Mouse (Mus musculus) liver, embryonic 16.5 days (tissue): Measurements from ENCODE around the gene Nacc2. TPM values are rescaled to one million over a fixed set of nuclear protein-coding genes. Genes with fewer than 3 reads are reported as not detected.

Experiments used
- ATAC-seq: fragments of 200-750 bp; cut with Nextera tagmentation; 2 replicates; pipeline ENCODE4 v1.8.0; 2017; ENCODE audit warnings: low read depth, mild to moderate bottlenecking, moderate number of reproducible peaks, moderate library complexity
- H3K27ac ChIP-seq: fragments of 300-500 bp; sonication (generic); 2 replicates; pipeline ENCODE4 v1.5.1; 2014; ENCODE audit warnings: mild to moderate bottlenecking, low read length
- H3K27me3 ChIP-seq: fragments of 300-500 bp; sonication (generic); 2 replicates; pipeline ENCODE4 v1.6.1; 2014; ENCODE audit warnings: low read depth, low read length, mixed read lengths; ENCODE audit not compliant: control insufficient read depth, insufficient read depth
- H3K36me3 ChIP-seq: fragments of 300-500 bp; sonication (generic); 2 replicates; pipeline ENCODE4 v1.6.1; 2014; ENCODE audit warnings: mild to moderate bottlenecking; ENCODE audit not compliant: control insufficient read depth, insufficient read depth
- H3K4me1 ChIP-seq: fragments of 300-500 bp; sonication (generic); 2 replicates; pipeline ENCODE4 v1.6.1; 2014; ENCODE audit warnings: low read depth, low read length, mixed read lengths; ENCODE audit not compliant: control insufficient read depth
- H3K4me2 ChIP-seq: fragments of 300-500 bp; sonication (generic); 2 replicates; pipeline ENCODE4 v1.6.1; 2014; ENCODE audit warnings: low read depth, low read length, mixed read lengths
- H3K4me3 ChIP-seq: fragments of 300-500 bp; sonication (generic); 2 replicates; pipeline ENCODE4 v1.5.1; 2014; ENCODE audit warnings: low read depth, mild to moderate bottlenecking, low read length
- H3K9ac ChIP-seq: fragments of 300-500 bp; sonication (generic); 2 replicates; pipeline ENCODE4 v1.6.1; 2014; ENCODE audit warnings: low read depth, low read length
- H3K9me3 ChIP-seq: fragments of 300-500 bp; sonication (generic); replicated peaks from 2 replicates; pipeline ENCODE4 v1.6.1; 2016; ENCODE audit warnings: low read length; ENCODE audit not compliant: control insufficient read depth
- WGBS: fragments of 180-500 bp; shearing (Covaris S2); extraction: QIAGEN DNeasy Blood & Tissue Kit; methylation state at CpG from one replicate; pipeline ENCODE4 v1.1.7; 2014; ENCODE audit not compliant: insufficient replicate concordance; 5-methylcytosine and 5-hydroxymethylcytosine counted together
- polyA plus RNA-seq: library from polyadenylated mRNA; unstranded; fragments of >200 nt; fragmentation: Nextera tagmentation; extraction: Ambion mirVana; gene quantifications from 2 replicates; pipeline ENCODE4 v1.2.1, GENCODE M21; 2015

Nacc2 gene
- polyA plus RNA-seq, 1 experiment from 2014 or later: 6.4 TPM

- peak overlapping the region; percentile 44 for H3K4me3 ChIP-seq
- H3K27ac ChIP-seq: no peak overlapping the region
- peaks cover 44% of the 10 kb centered on the region for H3K27me3 ChIP-seq
- H3K9ac ChIP-seq: 0 out of 2 replicates have a peak overlapping the region, but pooled peaks have one; percentile 15
- WGBS: 3% methylated on average over 24 of the region's 24 CpGs
- H3K9me3 ChIP-seq: no peaks in the 10 kb centered on the region
- ATAC-seq: no peak
- peak overlapping the region; percentile 49 for H3K4me2 ChIP-seq
- H3K4me1 ChIP-seq: peaks cover 28% of the 10 kb centered on the region
- H3K36me3 ChIP-seq: no peaks in the 10 kb centered on the region
Observed at GRCm38 (mm10) chr2:26091771-26092393, 31.1 kb downstream of the Nacc2 start.

GRCm38 (mm10) chr2:26090876-26091770 lies 31.9 kb downstream of the Nacc2 start:
- Histone ChIP-seq H3K27ac (no peak overlapping the region), H3K36me3 (no peaks in the 10 kb centered on the region), H3K27me3 (peaks cover 44% of the 10 kb centered on the region), H3K4me1 (peaks cover 36% of the 10 kb centered on the region), H3K9ac (no peak overlapping the region), H3K4me2 (peak overlapping the region; percentile 49), H3K9me3 (no peaks in the 10 kb centered on the region), H3K4me3 (peak overlapping the region; percentile 44)
- no peak for ATAC-seq
- WGBS: 4% methylated on average over 37 of the region's 39 CpGs

- Histone ChIP-seq H3K4me3 (no peak overlapping the region), H3K36me3 (no peaks in the 10 kb centered on the region), H3K27me3 (peaks cover 44% of the 10 kb centered on the region), H3K4me2 (no peak overlapping the region), H3K4me1 (peaks cover 39% of the 10 kb centered on the region), H3K9me3 (no peaks in the 10 kb centered on the region), H3K27ac (no peak overlapping the region), H3K9ac (no peak overlapping the region)
- ATAC-seq: no peak
- 50% methylated on average over 2 of the region's 2 CpGs for WGBS
Observed at GRCm38 (mm10) chr2:26089005-26089404, 34.0 kb downstream of the Nacc2 start.

GRCm38 (mm10) chr2:26086926-26087600 lies 36.0 kb downstream of the Nacc2 start:
- H3K9me3 ChIP-seq: no peaks in the 10 kb centered on the region
- H3K27ac ChIP-seq: peak overlapping the region; percentile 90
- 33% methylated on average over 4 of the region's 4 CpGs for WGBS
- peak overlapping the region; percentile 56 for H3K9ac ChIP-seq
- H3K36me3 ChIP-seq: no peaks in the 10 kb centered on the region
- H3K4me1 ChIP-seq: peaks cover 38% of the 10 kb centered on the region
- H3K4me2 ChIP-seq: peak overlapping the region; percentile 33
- H3K27me3 ChIP-seq: peaks cover 26% of the 10 kb centered on the region
- ATAC-seq: peak; percentile 99
- no peak overlapping the region for H3K4me3 ChIP-seq

- Histone ChIP-seq H3K9ac (peak overlapping the region; percentile 56), H3K4me3 (no peak overlapping the region), H3K36me3 (no peaks in the 10 kb centered on the region), H3K4me1 (peaks cover 32% of the 10 kb centered on the region), H3K9me3 (no peaks in the 10 kb centered on the region), H3K27me3 (peaks cover 21% of the 10 kb centered on the region), H3K27ac (peak overlapping the region; percentile 90), H3K4me2 (peak overlapping the region; percentile 33)
- peak; percentile 25; the same call in 1 of the 2 replicates for ATAC-seq
- 46% methylated on average over 4 of the region's 4 CpGs for WGBS
Observed at GRCm38 (mm10) chr2:26086505-26086904, 36.5 kb downstream of the Nacc2 start.

DNA sequence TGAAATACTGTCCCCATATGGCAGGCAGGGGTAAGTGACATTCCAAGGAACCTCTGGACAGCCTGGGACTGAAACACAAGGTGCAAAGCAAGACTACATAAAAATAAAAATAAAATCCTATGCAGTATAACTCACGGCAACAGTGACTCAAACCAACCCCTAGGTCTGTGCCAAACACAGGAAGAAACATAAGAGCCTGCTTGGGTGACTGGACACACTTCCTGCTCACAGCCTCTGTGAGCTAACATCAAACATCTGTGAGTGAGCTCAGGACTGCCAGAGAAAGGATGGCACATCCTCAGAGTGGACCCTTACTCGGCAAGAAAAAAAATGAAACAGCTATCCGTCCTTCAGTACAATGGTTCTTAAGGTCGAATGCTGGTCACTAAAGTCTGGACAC lies 40.1 kb downstream of the Nacc2 start:
- WGBS: 52% methylated on average over 4 of the region's 4 CpGs
- Histone ChIP-seq H3K4me1 (peaks cover 20% of the 10 kb centered on the region), H3K27me3 (no peaks in the 10 kb centered on the region), H3K4me2 (no peak overlapping the region), H3K36me3 (no peaks in the 10 kb centered on the region), H3K9ac (no peak overlapping the region), H3K9me3 (no peaks in the 10 kb centered on the region), H3K27ac (no peak overlapping the region), H3K4me3 (no peak overlapping the region)
- no peak for ATAC-seq

- no peak for ATAC-seq
- no peak overlapping the region for H3K4me3 ChIP-seq
- no peak overlapping the region for H3K27ac ChIP-seq
- H3K9ac ChIP-seq: no peak overlapping the region
- H3K4me1 ChIP-seq: peaks cover under 1% of the 10 kb centered on the region; the same call in 1 of the 2 replicates
- no peaks in the 10 kb centered on the region for H3K9me3 ChIP-seq
- no peaks in the 10 kb centered on the region for H3K36me3 ChIP-seq
- H3K4me2 ChIP-seq: no peak overlapping the region
- WGBS: 53% methylated on average over 3 of the region's 3 CpGs
- H3K27me3 ChIP-seq: no peaks in the 10 kb centered on the region
Observed at GRCm38 (mm10) chr2:26080830-26081229, 42.2 kb downstream of the Nacc2 start.

- H3K4me1 ChIP-seq: no peaks in the 10 kb centered on the region; the same call in 1 of the 2 replicates
- ATAC-seq: no peak
- no peak overlapping the region for H3K4me3 ChIP-seq
- 67% methylated on average over 4 of the region's 4 CpGs for whole genome bisulfite sequencing
- H3K4me2 ChIP-seq: no peak overlapping the region
- no peaks in the 10 kb centered on the region for H3K9me3 ChIP-seq
- no peaks in the 10 kb centered on the region for H3K27me3 ChIP-seq
- H3K9ac ChIP-seq: no peak overlapping the region
- H3K27ac ChIP-seq: no peak overlapping the region
- no peaks in the 10 kb centered on the region for H3K36me3 ChIP-seq
Observed at GRCm38 (mm10) chr2:26079409-26079808, 43.6 kb downstream of the Nacc2 start.
